Mouse (Mus musculus) liver, embryonic 16.5 days (tissue): ENCODE measurements at regions not wholly inside any gene's neighbourhood (a gene's known extent, or its start where the extent isn't known, plus 50 kb on each side); places are given as distances from the start of the nearest gene placed in this dataset.

Experiments
- ATAC-seq: fragments of 200-750 bp; cut with Nextera tagmentation; 2 replicates; pipeline ENCODE4 v1.8.0; 2017; ENCODE audit warnings: low read depth, mild to moderate bottlenecking, moderate number of reproducible peaks, moderate library complexity
- H3K27ac ChIP-seq: fragments of 300-500 bp; sonication (generic); 2 replicates; pipeline ENCODE4 v1.5.1; 2014; ENCODE audit warnings: mild to moderate bottlenecking, low read length
- H3K27me3 ChIP-seq: fragments of 300-500 bp; sonication (generic); 2 replicates; pipeline ENCODE4 v1.6.1; 2014; ENCODE audit warnings: low read depth, low read length, mixed read lengths; ENCODE audit not compliant: control insufficient read depth, insufficient read depth
- H3K36me3 ChIP-seq: fragments of 300-500 bp; sonication (generic); 2 replicates; pipeline ENCODE4 v1.6.1; 2014; ENCODE audit warnings: mild to moderate bottlenecking; ENCODE audit not compliant: control insufficient read depth, insufficient read depth
- H3K4me1 ChIP-seq: fragments of 300-500 bp; sonication (generic); 2 replicates; pipeline ENCODE4 v1.6.1; 2014; ENCODE audit warnings: low read depth, low read length, mixed read lengths; ENCODE audit not compliant: control insufficient read depth
- H3K4me2 ChIP-seq: fragments of 300-500 bp; sonication (generic); 2 replicates; pipeline ENCODE4 v1.6.1; 2014; ENCODE audit warnings: low read depth, low read length, mixed read lengths
- H3K4me3 ChIP-seq: fragments of 300-500 bp; sonication (generic); 2 replicates; pipeline ENCODE4 v1.5.1; 2014; ENCODE audit warnings: low read depth, mild to moderate bottlenecking, low read length
- H3K9ac ChIP-seq: fragments of 300-500 bp; sonication (generic); 2 replicates; pipeline ENCODE4 v1.6.1; 2014; ENCODE audit warnings: low read depth, low read length
- H3K9me3 ChIP-seq: fragments of 300-500 bp; sonication (generic); replicated peaks from 2 replicates; pipeline ENCODE4 v1.6.1; 2016; ENCODE audit warnings: low read length; ENCODE audit not compliant: control insufficient read depth
- WGBS: fragments of 180-500 bp; shearing (Covaris S2); extraction: QIAGEN DNeasy Blood & Tissue Kit; methylation state at CpG from one replicate; pipeline ENCODE4 v1.1.7; 2014; ENCODE audit not compliant: insufficient replicate concordance; 5-methylcytosine and 5-hydroxymethylcytosine counted together

- H3K4me3 ChIP-seq, result no peak overlapping the region
- no peak overlapping the region for H3K9ac ChIP-seq
- no peaks in the 10 kb centered on the region for H3K36me3 ChIP-seq
These were observed 93.5 kb upstream of the Atxn1 start for GRCm38 (mm10) chr13:46058341-46058740.

GRCm38 (mm10) chr13:46055410-46055809, 90.6 kb upstream of the Atxn1 start:
- Histone ChIP-seq H3K4me3 (no peak overlapping the region), H3K27me3 (no peaks in the 10 kb centered on the region), H3K4me2 (no peak overlapping the region), H3K4me1 (no peaks in the 10 kb centered on the region; the same call in 1 of the 2 replicates), H3K27ac (no peak overlapping the region), H3K9ac (no peak overlapping the region), H3K9me3 (no peaks in the 10 kb centered on the region), H3K36me3 (no peaks in the 10 kb centered on the region)
- WGBS, result 49% methylated on average over 3 of the region's 3 CpGs
- ATAC-seq, result no peak

More at GRCm38 (mm10) chr13:46058341-46058740, 93.5 kb upstream of the Atxn1 start:
- no peak overlapping the region for H3K27ac ChIP-seq
- H3K9me3 ChIP-seq, result no peaks in the 10 kb centered on the region
- WGBS, result 24% methylated on average over 3 of the region's 3 CpGs
- H3K27me3 ChIP-seq, result no peaks in the 10 kb centered on the region
- H3K4me2 ChIP-seq, result no peak overlapping the region
- no peaks in the 10 kb centered on the region; the same call in 1 of the 2 replicates for H3K4me1 ChIP-seq
- ATAC-seq, result no peak

GRCm38 (mm10) chr13:46043568-46043967, 78.8 kb upstream of the Atxn1 start:
- Histone ChIP-seq H3K27me3 (no peaks in the 10 kb centered on the region), H3K9me3 (no peaks in the 10 kb centered on the region), H3K27ac (no peak overlapping the region), H3K4me3 (no peak overlapping the region), H3K4me2 (no peak overlapping the region), H3K9ac (no peak overlapping the region), H3K4me1 (no peaks in the 10 kb centered on the region), H3K36me3 (no peaks in the 10 kb centered on the region)
- no peak for ATAC-seq
- WGBS, result 46% methylated on average over 12 of the region's 12 CpGs

GRCm38 (mm10) chr13:46043016-46043415, 78.2 kb upstream of the Atxn1 start:
- Histone ChIP-seq H3K4me2 (peak overlapping the region; percentile 4; the same call in 1 of the 2 replicates), H3K27ac (no peak overlapping the region), H3K27me3 (no peaks in the 10 kb centered on the region), H3K4me3 (no peak overlapping the region), H3K4me1 (no peaks in the 10 kb centered on the region), H3K36me3 (no peaks in the 10 kb centered on the region), H3K9ac (no peak overlapping the region), H3K9me3 (no peaks in the 10 kb centered on the region)
- ATAC-seq, result no peak
- 23% methylated on average over 10 of the region's 10 CpGs for WGBS

- H3K27me3 ChIP-seq, result no peaks in the 10 kb centered on the region
- H3K4me2 ChIP-seq, result no peak overlapping the region
- WGBS, result 40% methylated on average over 8 of the region's 8 CpGs
These were observed 77.4 kb upstream of the Atxn1 start for GRCm38 (mm10) chr13:46042224-46042623.

GRCm38 (mm10) chr13:46041475-46041874, 76.7 kb upstream of the Atxn1 start:
- Histone ChIP-seq H3K4me3 (no peak overlapping the region), H3K27me3 (no peaks in the 10 kb centered on the region), H3K9ac (no peak overlapping the region), H3K4me1 (no peaks in the 10 kb centered on the region), H3K27ac (no peak overlapping the region), H3K9me3 (no peaks in the 10 kb centered on the region), H3K4me2 (no peak overlapping the region), H3K36me3 (no peaks in the 10 kb centered on the region)
- 74% methylated on average over 4 of the region's 4 CpGs for WGBS
- ATAC-seq, result no peak

More at GRCm38 (mm10) chr13:46042224-46042623, 77.4 kb upstream of the Atxn1 start:
- Histone ChIP-seq H3K36me3 (no peaks in the 10 kb centered on the region), H3K27ac (no peak overlapping the region), H3K9me3 (no peaks in the 10 kb centered on the region), H3K4me3 (no peak overlapping the region), H3K9ac (no peak overlapping the region), H3K4me1 (no peaks in the 10 kb centered on the region)
- ATAC-seq, result no peak

- Histone ChIP-seq H3K4me2 (no peak overlapping the region), H3K4me1 (no peaks in the 10 kb centered on the region), H3K9me3 (no peaks in the 10 kb centered on the region), H3K27ac (no peak overlapping the region), H3K27me3 (no peaks in the 10 kb centered on the region), H3K9ac (no peak overlapping the region), H3K36me3 (no peaks in the 10 kb centered on the region), H3K4me3 (no peak overlapping the region)
- 79% methylated on average over 5 of the region's 5 CpGs for WGBS
- no peak for ATAC-seq
These were observed 75.3 kb upstream of the Atxn1 start for GRCm38 (mm10) chr13:46040062-46040461.

- Histone ChIP-seq H3K9me3 (no peaks in the 10 kb centered on the region), H3K4me3 (no peak overlapping the region), H3K9ac (no peak overlapping the region), H3K27ac (no peak overlapping the region), H3K36me3 (no peaks in the 10 kb centered on the region), H3K4me2 (no peak overlapping the region), H3K4me1 (no peaks in the 10 kb centered on the region), H3K27me3 (no peaks in the 10 kb centered on the region)
- WGBS, result 65% methylated on average over 10 of the region's 10 CpGs
- ATAC-seq, result no peak
These were observed 73.9 kb upstream of the Atxn1 start for GRCm38 (mm10) chr13:46038441-46039331.

GRCm38 (mm10) chr13:46032281-46032680, 67.5 kb upstream of the Atxn1 start:
- H3K9me3 ChIP-seq, result no peaks in the 10 kb centered on the region
- H3K4me3 ChIP-seq, result no peak overlapping the region
- WGBS, result 38% methylated on average over 2 of the region's 2 CpGs
- H3K36me3 ChIP-seq, result no peaks in the 10 kb centered on the region
- H3K9ac ChIP-seq, result no peak overlapping the region
- H3K4me1 ChIP-seq, result no peaks in the 10 kb centered on the region
- no peak overlapping the region for H3K4me2 ChIP-seq
- no peaks in the 10 kb centered on the region for H3K27me3 ChIP-seq
- H3K27ac ChIP-seq, result no peak overlapping the region
- peak; percentile 41 for ATAC-seq
